Mouse (Mus musculus): ENCODE data around the gene Nf2.

- TF ChIP-seq CTCF (IDR thresholded peaks at IDR 0.05; ENCODE audit: borderline replicate concordance, insufficient read depth, low read length) (no peak), POLR2A (IDR thresholded peaks at IDR 0.05; ENCODE audit: low read depth, low read length) (no peak)
These were observed 44.3 kb downstream of the Nf2 start for GRCm38 (mm10) chr11:4804921-4805562.
